Comparison of ENCODE assay signal across 19 mouse cellular contexts in the genomic region with DNA sequence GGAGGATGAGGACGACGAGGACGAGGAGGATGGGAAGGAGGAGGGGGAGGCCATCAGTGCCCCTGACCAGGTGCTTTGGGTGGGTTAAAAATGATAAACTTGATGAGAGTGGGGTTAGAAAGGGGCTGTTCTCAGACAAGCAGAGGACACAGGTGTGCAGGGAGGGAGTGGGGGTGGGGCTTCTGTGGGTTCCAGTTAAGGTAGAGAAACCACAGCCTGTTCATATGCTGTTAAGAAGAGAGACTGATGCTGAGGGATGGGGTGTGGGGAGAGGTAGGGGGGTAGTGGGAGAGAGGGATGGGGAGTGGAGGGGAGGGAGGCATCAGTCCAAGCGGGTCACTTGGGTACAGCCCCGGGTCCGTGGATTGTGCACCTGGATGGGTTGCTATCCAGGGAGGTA.
A peak's percentile ranks its signal among the peaks of the same experiment; 100 is the strongest.
DNase-seq lines count a peak whose midpoint lies in the region; ATAC-seq and TF ChIP-seq lines count a peak whose summit lies in the region.
"Had no signal": no experiment of that assay in that cellular context is flagged by ENCODE, and none has a peak within 500 bp of the region (broad histone marks: within the 10 kb centered on the region; RNA-seq: fewer than 3 reads in every experiment).

No protein-coding gene starts in this region.

- H3K4me2 ChIP-seq in hindbrain, postnatal 0 days (ENCODE audit: low read depth, low read length) = no peak overlapping the region
- H3K4me2 ChIP-seq in midbrain, embryonic 13.5 days (replicated peaks) = no peak overlapping the region
- no peak overlapping the region for H3K4me2 ChIP-seq in midbrain, embryonic 15.5 days
- H3K4me2 ChIP-seq: embryonic facial prominence, embryonic 15.5 days had no signal

- no peak for TF ChIP-seq CTCF in hindbrain, postnatal 0 days (IDR thresholded peaks at IDR 0.05; ENCODE audit: low read depth)

- 0 out of 2 replicates have a peak overlapping the region, but pooled peaks have one; percentile 3 for H3K27ac ChIP-seq in hindbrain, embryonic 10.5 days
- no peak overlapping the region for H3K27ac ChIP-seq in hindbrain, postnatal 0 days
- no peak overlapping the region for H3K27ac ChIP-seq in midbrain, embryonic 13.5 days
- no peak overlapping the region for H3K27ac ChIP-seq in midbrain, embryonic 15.5 days
- H3K27ac ChIP-seq: embryonic facial prominence, embryonic 15.5 days; forebrain, embryonic 10.5 days had no signal

- H3K36me3 ChIP-seq in hindbrain, embryonic 10.5 days = no peaks in the 10 kb centered on the region
- H3K36me3 ChIP-seq in hindbrain, postnatal 0 days (ENCODE audit: insufficient read depth, low read length) = no peaks in the 10 kb centered on the region
- H3K36me3 ChIP-seq in midbrain, embryonic 13.5 days = no peaks in the 10 kb centered on the region
- H3K36me3 ChIP-seq in midbrain, embryonic 15.5 days (replicated peaks) = no peaks in the 10 kb centered on the region
- H3K36me3 ChIP-seq: embryonic facial prominence, embryonic 15.5 days; forebrain, embryonic 10.5 days; heart, embryonic 10.5 days had no signal

- H3K4me3 ChIP-seq in hindbrain, embryonic 10.5 days = no peak overlapping the region
- H3K4me3 ChIP-seq in hindbrain, postnatal 0 days (ENCODE audit: low read length) = no peak overlapping the region
- H3K4me3 ChIP-seq in midbrain, embryonic 13.5 days (replicated peaks) = no peak overlapping the region
- H3K4me3 ChIP-seq in midbrain, embryonic 15.5 days = no peak overlapping the region
- H3K4me3 ChIP-seq: embryonic facial prominence, embryonic 15.5 days; erythroblast, embryonic 14.5 days; forebrain, embryonic 10.5 days; heart, embryonic 10.5 days had no signal

- H3K9ac ChIP-seq in hindbrain, postnatal 0 days (replicated peaks; ENCODE audit: low read length) = no peak overlapping the region
- no peak overlapping the region for H3K9ac ChIP-seq in midbrain, embryonic 13.5 days (replicated peaks)
- H3K9ac ChIP-seq in midbrain, embryonic 15.5 days = no peak overlapping the region
- H3K9ac ChIP-seq: embryonic facial prominence, embryonic 15.5 days had no signal

- H3K9me3 ChIP-seq in hindbrain, embryonic 10.5 days = no peaks in the 10 kb centered on the region
- H3K9me3 ChIP-seq in hindbrain, postnatal 0 days (ENCODE audit: low read length) = no peaks in the 10 kb centered on the region
- no peaks in the 10 kb centered on the region for H3K9me3 ChIP-seq in midbrain, embryonic 13.5 days
- H3K9me3 ChIP-seq in midbrain, embryonic 15.5 days = no peaks in the 10 kb centered on the region
- H3K9me3 ChIP-seq: embryonic facial prominence, embryonic 15.5 days; forebrain, embryonic 10.5 days; heart, embryonic 10.5 days had no signal

- peaks cover 16% of the 10 kb centered on the region for H3K4me1 ChIP-seq in hindbrain, embryonic 10.5 days (replicated peaks)
- H3K4me1 ChIP-seq in hindbrain, postnatal 0 days (ENCODE audit: insufficient read depth, low read length) = no peaks in the 10 kb centered on the region
- no peaks in the 10 kb centered on the region; the same call in 1 of the 2 replicates for H3K4me1 ChIP-seq in midbrain, embryonic 13.5 days (replicated peaks)
- H3K4me1 ChIP-seq in midbrain, embryonic 15.5 days = no peaks in the 10 kb centered on the region
- H3K4me1 ChIP-seq: embryonic facial prominence, embryonic 15.5 days had no signal

- no peak for ATAC-seq in hindbrain, postnatal 0 days
- ATAC-seq in midbrain, embryonic 13.5 days = 0 out of 2 replicates have a peak, but pooled peaks have one; percentile 37
- ATAC-seq in midbrain, embryonic 15.5 days (replicated peaks) = no peak
- ATAC-seq: forebrain, embryonic 14.5 days had no signal

- DNase-seq in hindbrain, embryonic 10.5 days (ENCODE audit: low spot score) = no peak
- no peak for DNase-seq in hindbrain, postnatal 0 days (ENCODE audit: low spot score)
- peak; percentile 18 for DNase-seq in thymus, postnatal 25 days
- no peak for DNase-seq in left cerebral cortex, adult 8-10 months (ENCODE audit: low spot score in 2 of 2)
- no peak for DNase-seq in urinary bladder, postnatal 10 days (ENCODE audit: low spot score)
- DNase-seq: adrenal gland, postnatal 10 days; cerebellum, adult 11 months; cerebellum, adult 8-10 months; embryo, embryonic 11 days; gastrocnemius, postnatal 36 days; heart, adult 11 months; heart, postnatal 14 days had no signal

- 67% methylated on average over 6 of the region's 6 CpGs for WGBS in hindbrain, embryonic 10.5 days
- WGBS in hindbrain, postnatal 0 days = 62% methylated on average over 6 of the region's 6 CpGs
- 70% methylated on average over 6 of the region's 6 CpGs for WGBS in midbrain, embryonic 13.5 days
- 75% methylated on average over 6 of the region's 6 CpGs for WGBS in midbrain, embryonic 15.5 days

- H3K27me3 ChIP-seq in hindbrain, embryonic 10.5 days (ENCODE audit: insufficient read depth, poor library complexity, severe bottlenecking) = peaks cover 16% of the 10 kb centered on the region
- H3K27me3 ChIP-seq in hindbrain, postnatal 0 days (ENCODE audit: insufficient read depth, low read length) = no peaks in the 10 kb centered on the region
- 0 out of 2 replicates have a peak, but pooled peaks cover 2% of the 10 kb centered on the region for H3K27me3 ChIP-seq in midbrain, embryonic 13.5 days
- H3K27me3 ChIP-seq in midbrain, embryonic 15.5 days (replicated peaks) = no peaks in the 10 kb centered on the region
- H3K27me3 ChIP-seq: embryonic facial prominence, embryonic 15.5 days had no signal
